Mouse (Mus musculus) c-Kit-positive CD71-positive TER-119-negative erythroid progenitor cells, embryonic 14.5 days (primary cell): ENCODE results near the gene Pgm3.
"Not testable (repeated sequence)": the region's sequence is repeated elsewhere in the genome, so short reads cannot be mapped to it uniquely, and the experiment has no call there.

ENCODE experiments used
- DNase-seq: peaks from one replicate; pipeline ENCODE4 v3.0.0-alpha.2; 2013; ENCODE audit warnings: low read depth

Pgm3 gene

DNA sequence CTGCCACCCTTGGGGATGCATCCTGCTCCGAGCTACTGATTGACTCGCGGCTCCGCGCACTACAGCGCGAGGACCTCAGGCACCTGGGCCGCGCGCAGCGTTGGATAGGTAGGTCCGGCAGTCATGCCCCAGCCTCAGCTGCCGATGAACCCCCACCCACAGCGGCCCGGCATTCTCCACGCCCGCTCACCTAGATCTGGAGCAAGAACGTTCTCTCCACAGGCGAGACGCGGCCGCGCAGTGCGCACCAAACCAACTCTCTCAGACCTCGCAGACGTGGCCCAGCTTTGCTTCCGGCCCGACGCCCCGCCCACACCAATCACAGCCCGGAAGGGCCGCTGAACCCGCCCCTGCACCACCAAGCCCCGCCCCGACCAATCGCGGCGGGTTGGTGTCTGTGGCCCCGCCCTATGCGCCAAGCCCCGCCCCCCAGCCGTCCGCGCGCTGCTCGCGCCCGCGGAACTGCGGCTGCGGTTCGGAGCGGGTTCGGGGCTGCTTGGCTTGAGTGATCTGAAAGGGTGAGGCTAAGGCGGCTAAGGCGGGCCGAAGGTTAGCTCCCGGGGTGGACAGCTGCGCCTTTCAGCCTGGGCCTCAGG lies at the start of gene Pgm3, which contains the start of gene Rwdd2a:
TSS of gene Pgm3 (minus strand) at position 303 of the 596 bp plus-strand sequence.
TSS of gene Rwdd2a (plus strand) at position 452 of the 596 bp plus-strand sequence.
- peak; percentile 83 for DNase-seq

DNA sequence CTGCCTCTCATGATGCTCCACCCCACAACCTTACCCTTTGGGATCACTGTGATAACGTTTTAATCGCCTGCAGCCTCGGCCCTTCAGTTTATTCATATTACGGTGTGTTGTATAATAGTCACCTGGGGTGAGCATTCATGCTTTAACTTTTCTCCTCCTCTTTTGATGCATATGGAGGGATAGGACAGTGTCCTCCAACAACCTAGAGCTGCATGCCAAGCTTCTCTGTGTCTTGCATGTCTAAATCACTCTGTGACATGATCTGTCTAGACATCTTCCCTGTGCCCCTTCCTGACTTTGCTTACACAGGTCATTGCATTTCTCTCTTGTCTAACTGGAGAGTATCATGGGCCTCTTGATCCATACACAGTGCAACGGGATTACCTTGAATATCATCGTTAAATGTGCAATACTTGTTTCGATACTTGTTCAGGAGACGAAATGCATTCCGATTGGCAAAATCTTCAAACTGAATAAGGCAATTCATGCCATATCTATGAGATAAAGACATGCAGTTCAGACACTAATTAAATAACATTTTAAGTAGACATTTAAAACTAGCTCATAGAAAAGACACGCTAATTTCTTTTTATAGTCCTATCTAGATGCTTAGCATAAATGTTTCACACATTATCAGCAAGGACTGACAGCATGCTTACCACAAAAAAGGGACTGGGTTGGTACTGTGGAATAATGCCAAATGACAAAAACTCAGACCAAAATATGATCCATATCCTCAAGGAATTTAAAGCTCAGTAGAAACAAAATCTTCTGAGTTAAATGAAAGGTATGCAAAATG lies 47.9 kb upstream of the Pgm3 start:
- DNase-seq, result no peak

GRCm38 (mm10) chr9:86617837-86618492 lies 46.3 kb upstream of the Pgm3 start:
- DNase-seq, result no peak

DNA sequence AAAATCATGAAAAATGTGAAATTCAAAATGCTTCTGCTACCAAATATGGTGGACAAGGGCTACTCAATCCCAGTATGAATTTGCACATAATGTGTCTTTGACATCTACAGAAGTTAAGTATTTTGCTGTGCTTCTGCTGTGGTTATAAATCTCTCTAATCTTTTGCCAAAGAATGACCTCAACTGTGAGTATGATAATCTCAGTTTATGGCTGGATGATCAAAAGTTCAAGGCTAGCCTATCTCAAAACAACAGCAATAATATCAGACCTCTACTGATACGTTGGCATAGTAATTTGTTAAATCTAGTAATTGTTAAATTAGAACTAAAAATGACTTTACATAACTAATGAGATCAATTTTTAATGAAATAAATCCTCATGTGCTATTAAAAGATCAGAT lies 44.1 kb upstream of the Pgm3 start:
- no peak for DNase-seq

DNA sequence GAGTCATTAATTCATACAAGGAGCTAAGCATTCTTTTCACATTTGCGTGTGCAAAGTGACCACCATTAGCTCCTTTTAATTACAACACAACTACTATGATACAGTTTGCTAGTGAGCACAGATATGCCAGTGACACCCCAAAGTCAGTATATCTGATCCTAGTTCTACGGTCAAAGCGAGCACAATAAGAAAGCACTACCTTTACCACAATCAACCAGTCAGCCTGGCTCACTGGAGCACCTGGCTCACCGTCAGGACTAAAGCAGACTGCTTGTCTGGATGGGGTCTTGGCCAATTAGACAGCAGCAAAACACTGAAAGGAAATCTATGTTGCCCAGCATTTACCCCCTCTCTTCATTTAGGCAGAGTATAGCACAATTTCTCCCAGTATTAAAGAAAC lies 40.4 kb upstream of the Pgm3 start:
- no peak for DNase-seq

DNA sequence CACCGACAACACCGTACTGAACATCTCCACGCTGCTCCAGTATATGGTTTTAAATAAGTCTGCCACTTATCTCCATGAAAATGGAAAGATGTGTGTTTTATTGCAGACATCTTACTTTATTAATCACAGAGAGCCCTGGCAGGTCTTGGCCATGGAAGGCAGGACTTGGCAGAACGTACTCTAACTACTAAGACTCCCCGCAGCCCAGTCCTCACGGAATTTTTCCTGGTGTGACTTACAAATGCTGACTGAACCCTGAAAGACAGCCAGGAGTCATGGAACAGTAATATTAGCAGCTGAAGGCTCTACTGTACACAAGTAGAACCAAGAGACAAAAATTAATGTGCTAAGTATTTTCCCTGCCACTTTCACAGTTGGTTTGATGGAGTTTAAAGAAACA lies 34.1 kb upstream of the Pgm3 start:
- DNase-seq, result no peak

DNA sequence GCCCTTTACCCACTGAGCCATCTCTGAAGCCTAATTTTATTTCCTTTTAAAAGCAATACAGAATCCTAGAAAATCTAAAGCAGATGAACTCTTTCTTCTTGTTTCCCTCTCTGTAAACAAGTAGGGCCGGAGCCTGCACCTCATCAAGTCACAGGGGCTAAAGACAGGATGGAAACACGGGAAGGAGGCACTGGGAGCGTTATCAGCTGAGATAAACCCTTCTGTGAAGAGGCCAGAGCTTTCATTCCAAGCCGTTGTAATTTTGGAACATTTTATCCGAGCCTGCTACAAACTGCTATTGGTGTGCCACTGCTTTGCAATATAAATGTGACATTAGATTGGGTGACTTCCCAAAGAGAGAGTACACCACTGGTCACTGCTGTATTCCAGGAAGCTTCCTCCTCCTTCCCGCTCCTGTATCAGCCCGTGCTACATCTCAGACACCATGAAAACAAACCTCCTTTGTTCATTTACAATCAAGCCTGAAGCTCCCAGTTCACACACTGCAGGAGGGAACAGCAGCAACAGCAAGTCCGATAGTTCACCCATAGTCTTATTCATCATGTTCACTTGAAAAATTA lies 28.2 kb upstream of the Pgm3 start:
- no peak for DNase-seq

DNA sequence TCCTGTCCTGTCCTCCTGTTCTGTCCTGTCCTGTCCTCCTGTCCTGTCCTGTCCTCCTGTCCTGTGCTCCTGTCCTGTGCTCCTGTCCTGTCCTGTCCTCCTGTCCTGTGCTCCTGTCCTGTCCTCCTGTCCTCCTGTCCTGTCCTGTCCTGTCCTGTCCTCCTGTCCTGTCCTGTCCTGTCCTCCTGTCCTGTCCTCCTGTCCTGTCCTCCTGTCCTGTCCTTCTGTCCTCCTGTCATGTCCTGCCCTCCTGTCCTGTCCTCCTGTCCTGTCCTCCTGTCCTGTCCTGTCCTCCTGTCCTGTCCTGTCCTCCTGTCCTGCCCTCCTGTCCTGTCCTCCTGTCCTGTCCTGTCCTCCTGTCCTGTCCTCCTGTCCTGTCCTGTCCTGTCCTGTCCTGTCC lies 25.3 kb upstream of the Pgm3 start:
- not testable (repeated sequence) for DNase-seq

DNA sequence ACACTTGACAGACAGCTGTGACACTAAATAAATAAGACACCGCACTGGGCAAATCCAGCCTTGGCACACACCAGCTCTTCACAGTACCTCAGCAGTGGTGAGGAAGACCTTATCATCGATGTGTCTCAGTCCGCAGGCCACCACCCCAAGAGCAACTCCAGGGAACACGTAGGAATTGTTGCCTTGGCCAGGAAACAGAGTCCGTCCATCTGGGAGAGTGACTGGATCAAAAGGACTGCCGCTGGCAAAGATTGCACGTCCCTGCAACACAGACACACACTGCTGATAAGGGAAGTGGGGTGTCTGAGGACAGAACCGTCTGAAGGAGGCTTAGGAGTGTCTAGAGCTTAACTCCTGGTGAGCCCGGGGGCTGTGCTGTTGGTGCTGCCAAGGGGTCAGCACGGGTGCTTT lies 22.7 kb upstream of the Pgm3 start:
- DNase-seq, result not testable (repeated sequence)

- DNase-seq, result no peak
Measured at GRCm38 (mm10) chr9:86592676-86593668, 21.3 kb upstream of the Pgm3 start.

- no peak for DNase-seq
Measured at GRCm38 (mm10) chr9:86587019-86587795, 15.6 kb upstream of the Pgm3 start.

GRCm38 (mm10) chr9:86583740-86584139 lies 12.1 kb upstream of the Pgm3 start:
- DNase-seq, result peak; percentile 60

- no peak for DNase-seq
Measured at GRCm38 (mm10) chr9:86579657-86580056, 8.0 kb upstream of the Pgm3 start.

DNA sequence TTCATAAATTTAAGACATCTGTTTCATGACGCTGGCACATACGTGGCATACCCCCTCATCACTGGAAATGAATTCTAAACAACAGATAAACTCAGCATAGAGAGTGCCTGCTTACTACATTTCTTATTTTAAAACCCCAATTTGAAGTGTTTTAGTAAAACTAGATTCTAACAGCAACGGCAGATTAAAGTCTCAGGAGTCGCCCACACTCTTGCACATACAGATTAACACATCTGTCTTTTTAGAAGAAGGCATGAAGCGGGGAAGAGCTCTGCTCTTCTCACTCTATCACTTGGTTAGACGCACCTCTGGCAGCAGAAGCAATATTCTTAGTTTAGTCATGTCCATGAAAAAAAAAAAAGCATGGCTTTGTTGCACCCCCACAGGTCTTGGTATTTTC lies 3.5 kb upstream of the Pgm3 start:
- DNase-seq, result no peak

DNA sequence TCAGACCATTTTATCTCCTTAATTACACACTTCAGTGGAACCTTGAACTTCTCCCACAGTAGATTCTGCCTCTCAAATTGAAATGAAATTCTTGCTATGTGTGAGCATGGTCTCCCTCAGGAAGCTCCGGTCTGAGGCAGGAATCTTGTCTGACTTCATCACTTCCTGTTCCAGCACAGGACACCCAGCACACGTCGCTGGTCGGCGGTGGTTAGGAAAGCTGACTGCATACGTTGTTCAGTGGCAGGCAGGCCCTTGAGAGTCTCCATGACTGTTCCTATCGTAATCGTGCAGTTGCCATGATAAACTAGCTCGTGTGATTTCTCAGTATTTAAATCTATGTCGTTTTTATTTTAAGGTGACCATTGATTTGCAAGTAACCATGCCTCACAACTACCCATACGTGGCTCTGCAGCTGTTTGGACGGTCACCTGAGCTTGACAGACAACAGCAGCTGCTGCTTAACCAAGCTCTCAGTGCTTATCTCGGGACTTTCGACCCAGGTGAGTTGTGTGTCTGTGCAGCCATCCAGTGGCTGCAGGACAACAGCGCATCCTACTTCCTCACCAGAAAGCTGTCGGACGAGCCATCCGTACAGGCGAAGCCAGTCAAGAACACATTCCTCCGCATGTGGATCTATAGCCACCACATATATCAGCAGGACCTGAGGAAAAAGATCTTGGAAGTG lies 2.1 kb upstream of the Pgm3 start:
- DNase-seq, result no peak

GRCm38 (mm10) chr9:86572636-86573291 lies 1.1 kb upstream of the Pgm3 start:
- peak; percentile 82 for DNase-seq

- DNase-seq, result no peak
Measured at GRCm38 (mm10) chr9:86572196-86572595, 554 bp upstream of the Pgm3 start.

GRCm38 (mm10) chr9:86570946-86571345 lies 696 bp downstream of the Pgm3 start:
- no peak for DNase-seq

DNA sequence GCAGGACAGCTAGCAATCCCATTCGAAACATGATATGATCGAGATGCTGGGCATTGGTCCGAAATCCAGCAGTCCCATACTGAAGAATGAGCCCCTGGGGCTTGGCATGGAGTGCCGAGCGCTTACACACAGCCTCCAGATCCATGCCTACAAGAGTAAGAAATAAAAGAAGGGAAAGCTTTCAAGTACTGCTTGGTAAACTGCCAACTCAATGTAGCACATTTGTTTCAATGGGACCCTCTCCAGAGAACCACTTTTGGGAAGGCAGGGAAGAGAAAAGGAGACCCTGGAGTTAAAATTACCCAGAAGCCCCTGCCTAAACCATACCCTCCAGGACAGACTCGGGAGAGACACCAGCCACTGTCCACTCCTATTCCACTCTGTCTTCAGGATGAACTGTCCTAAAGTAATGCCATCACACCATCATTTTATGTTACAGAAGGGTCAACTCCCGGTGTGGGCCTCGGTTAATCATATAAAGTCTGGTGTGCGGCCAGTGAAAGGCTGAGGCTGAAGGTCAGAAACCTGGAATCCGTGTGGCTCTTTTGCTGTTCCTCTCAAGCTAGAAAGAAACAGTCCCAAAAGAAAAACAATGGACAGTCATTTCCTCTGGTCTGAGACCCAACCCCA lies 1.3 kb downstream of the Pgm3 start:
- DNase-seq, result no peak
